Mouse (Mus musculus): ENCODE data around the gene Kcnip4. TPM values are rescaled to one million over a fixed set of nuclear protein-coding genes. Genes with fewer than 3 reads are reported as not detected.

Gene Kcnip4
- polyA plus RNA-seq, 1 experiment from 2014 or later, result 0.40 TPM

DNA sequence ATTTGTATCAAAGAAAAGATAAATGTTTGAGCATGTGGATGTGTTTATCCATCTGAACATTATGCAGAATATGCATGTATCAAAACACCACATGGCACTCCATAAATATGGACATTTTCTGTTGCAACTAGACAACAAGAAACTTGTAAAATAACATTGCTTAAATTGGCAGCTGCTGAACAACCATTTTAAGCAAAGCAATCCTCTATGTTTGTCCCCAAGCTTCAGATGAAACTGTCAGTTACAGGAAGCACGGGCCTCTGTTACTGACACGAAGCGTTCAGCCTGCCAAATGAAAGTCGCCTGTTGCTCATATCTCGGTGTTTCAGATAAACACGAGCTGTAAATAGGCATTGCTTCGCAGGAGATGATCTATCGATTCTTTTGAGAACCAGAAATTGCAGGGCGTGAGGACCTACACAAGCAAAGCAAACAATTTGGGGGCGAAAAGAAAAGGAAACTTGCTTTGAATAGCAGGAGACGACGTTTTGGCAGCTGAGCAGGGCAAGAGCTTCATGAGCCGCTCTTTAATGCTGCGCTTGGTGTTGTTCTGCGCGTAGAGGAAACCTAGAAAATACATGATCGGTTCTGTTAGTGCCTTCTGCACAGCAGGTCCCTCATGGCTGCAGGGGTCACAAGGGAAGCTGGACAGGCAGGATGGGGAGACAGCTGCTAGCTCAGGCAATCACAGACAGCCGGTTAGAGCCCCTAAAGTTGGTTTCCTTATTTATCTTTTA is 1015.3 kb downstream of the Kcnip4 start:
- DNase-seq (ENCODE audit: low read depth, low spot score), result no peak
- ATAC-seq, result no peak
- in situ Hi-C loops (cut with MboI; ENCODE audit: low pct_unique_long_range_greater_than_20kb), result no loop called here
- CTCF ChIA-PET, result interaction anchor here (1.1 kb wide), 1 partner anchor 9 kb away, joined by 3 read pairs; no protein-coding TSS in a partner anchor
- POLR2A ChIA-PET, result no interaction called here
- no peak for TF ChIP-seq CTCF (IDR thresholded peaks at IDR 0.05)
- peaks cover 10% of the 10 kb centered on the region for H3K27me3 ChIP-seq

DNA sequence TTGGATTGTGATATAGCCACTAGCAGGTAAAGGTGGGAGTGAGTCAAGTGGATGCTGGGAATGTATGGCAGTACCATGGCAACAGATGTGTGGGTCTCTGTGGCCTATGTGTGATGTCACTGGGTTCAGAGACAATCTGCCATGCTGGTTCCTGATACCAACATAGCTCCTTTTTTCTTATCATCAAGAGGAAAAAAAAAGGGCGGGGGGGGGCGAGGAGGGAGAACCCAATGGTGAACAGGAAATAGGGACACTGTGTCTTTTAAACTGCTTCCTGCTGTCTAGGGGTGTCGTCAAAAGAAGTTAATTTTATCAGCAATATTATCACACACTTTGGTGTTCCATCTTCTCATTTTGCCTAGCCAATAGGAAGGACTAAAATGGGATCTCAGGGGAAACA is 1021.6 kb downstream of the Kcnip4 start:
- ATAC-seq (no peak), DNase-seq (ENCODE audit: low read depth, low spot score) (no peak)
- CTCF ChIA-PET, result interaction anchor here (0.6 kb wide), 1 partner anchor 1046 kb away, joined by 3 read pairs; no protein-coding TSS in a partner anchor
- H3K27me3 ChIP-seq, result peaks cover 14% of the 10 kb centered on the region
- in situ Hi-C loops (cut with MboI; ENCODE audit: low pct_unique_long_range_greater_than_20kb), result no loop called here
- POLR2A ChIA-PET, result no interaction called here
- TF ChIP-seq CTCF (IDR thresholded peaks at IDR 0.05), result no peak

DNA sequence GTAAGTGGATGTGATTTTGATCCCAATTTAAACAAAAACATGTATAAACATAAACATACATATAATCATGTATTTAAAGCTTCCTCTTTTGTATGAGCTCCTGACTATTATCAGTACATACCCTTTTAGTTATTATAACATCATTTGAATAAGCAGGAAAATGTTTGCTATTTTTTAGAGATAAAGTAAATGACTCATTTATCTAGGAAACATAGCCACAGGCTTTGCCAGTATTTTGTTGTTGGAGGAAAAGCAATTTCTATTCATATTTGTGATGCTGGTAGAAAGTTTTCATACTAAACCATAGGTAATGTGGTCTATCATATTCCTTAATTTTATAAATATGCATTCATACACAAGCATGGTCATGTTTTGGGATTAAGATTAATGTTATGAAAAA is 1022.3 kb downstream of the Kcnip4 start:
- TF ChIP-seq CTCF (IDR thresholded peaks at IDR 0.05), result no peak
- DNase-seq (ENCODE audit: low read depth, low spot score), result no peak
- peaks cover 14% of the 10 kb centered on the region for H3K27me3 ChIP-seq
- ChIA-PET POLR2A (no interaction called here), CTCF (interaction anchor here (0.6 kb wide), 1 partner anchor 1047 kb away, joined by 3 read pairs; no protein-coding TSS in a partner anchor)
- no peak for ATAC-seq
- in situ Hi-C loops (cut with MboI; ENCODE audit: low pct_unique_long_range_greater_than_20kb), result no loop called here

DNA sequence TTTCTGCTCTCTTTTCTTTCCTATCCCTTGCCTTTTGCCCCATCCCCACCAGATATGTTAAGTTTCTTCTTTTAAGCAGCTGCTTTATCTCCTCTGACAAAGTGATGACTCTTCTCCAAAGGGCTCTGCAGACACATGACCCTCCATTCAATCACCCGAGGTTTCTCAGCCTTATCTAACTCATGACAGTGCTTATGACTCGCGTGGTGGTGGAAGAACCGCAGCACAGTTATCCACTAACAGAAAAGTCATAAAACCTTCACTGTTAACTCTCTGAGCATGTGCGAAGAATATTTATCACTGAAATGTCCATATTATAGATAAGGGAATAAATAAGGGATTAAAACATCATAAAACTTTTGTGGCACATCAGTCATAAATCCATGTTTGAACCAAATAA is 1024.5 kb downstream of the Kcnip4 start:
- ATAC-seq (no peak), DNase-seq (ENCODE audit: low read depth, low spot score) (no peak)
- no peak for TF ChIP-seq CTCF (IDR thresholded peaks at IDR 0.05)
- ChIA-PET POLR2A (no interaction called here), CTCF (interaction anchor here (1.3 kb wide), 1 partner anchor 9 kb away, joined by 3 read pairs; no protein-coding TSS in a partner anchor)
- in situ Hi-C loops (cut with MboI; ENCODE audit: low pct_unique_long_range_greater_than_20kb), result no loop called here
- peaks cover 8% of the 10 kb centered on the region for H3K27me3 ChIP-seq

DNA sequence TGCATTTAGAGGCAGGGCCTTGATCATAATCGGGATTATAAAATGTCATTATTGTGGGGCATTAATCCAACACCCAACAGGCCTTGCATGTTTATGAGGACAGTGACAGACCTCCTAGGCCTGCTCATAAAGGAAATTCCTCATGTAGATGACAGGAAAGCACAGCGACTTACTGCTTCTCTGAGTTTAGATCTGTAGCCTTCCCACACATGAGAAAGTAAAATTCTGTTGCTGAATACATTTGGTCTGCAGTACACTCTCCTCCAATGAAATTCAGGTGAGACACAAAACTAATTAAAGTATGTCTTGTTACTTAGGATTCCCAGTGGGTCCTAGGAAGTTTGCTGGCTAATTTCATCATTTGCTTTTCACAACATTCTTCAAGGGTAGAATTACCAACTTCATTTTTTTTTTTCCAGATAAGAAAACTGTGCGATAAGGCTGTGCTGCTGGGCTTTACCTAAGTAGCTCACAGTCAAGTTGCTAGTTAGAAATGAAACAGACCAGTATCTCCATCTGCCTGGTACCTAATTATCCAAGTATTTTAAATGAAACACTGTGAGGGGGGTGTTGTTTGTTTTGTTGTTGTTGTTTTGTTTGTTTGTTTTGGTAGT is 1033.7 kb downstream of the Kcnip4 start:
- in situ Hi-C loops (cut with MboI; ENCODE audit: low pct_unique_long_range_greater_than_20kb), result no loop called here
- DNase-seq (ENCODE audit: low read depth, low spot score) (no peak), ATAC-seq (no peak)
- no peak for TF ChIP-seq CTCF (IDR thresholded peaks at IDR 0.05)
- ChIA-PET POLR2A (no interaction called here), CTCF (no interaction called here)
- H3K27me3 ChIP-seq, result peaks cover 7% of the 10 kb centered on the region

DNA sequence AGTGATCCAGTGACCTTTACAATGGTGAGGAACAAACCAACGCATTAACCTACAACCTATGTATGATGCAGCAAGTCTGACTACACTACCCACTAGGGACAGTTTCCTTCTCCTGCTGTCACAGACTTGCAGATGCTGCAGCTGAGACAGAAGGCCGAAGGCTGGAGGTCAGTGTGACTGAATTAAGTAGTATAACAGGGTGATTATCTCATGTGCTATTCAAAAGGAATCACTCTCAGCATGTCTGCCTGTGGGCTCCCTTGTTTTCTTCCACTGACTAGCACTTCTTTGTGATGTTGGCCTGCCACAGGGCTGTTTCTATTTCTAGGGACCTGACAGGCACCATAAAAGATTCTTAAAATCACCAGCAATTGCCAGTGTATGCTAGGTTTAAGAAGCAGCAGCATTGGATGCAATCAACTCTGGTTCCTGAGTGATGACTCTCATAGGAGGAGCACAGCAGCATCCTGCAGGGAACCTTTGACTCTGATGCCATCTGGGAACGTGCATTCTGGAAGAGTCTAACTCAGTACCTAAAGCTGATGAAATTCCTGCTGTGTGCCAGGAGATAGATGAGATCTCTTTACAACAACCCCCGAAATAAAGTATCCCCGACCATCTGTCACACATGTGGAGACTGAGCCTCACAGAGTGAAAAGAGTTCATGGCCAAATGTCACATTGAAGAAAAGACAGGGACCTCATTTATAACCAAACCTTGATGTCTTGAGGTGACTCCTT is 1035.0 kb downstream of the Kcnip4 start:
- H3K27me3 ChIP-seq, result peaks cover 7% of the 10 kb centered on the region
- DNase-seq (ENCODE audit: low read depth, low spot score), result no peak
- CTCF ChIA-PET, result no interaction called here
- TF ChIP-seq CTCF (IDR thresholded peaks at IDR 0.05), result no peak
- in situ Hi-C loops (cut with MboI; ENCODE audit: low pct_unique_long_range_greater_than_20kb), result no loop called here
- ATAC-seq, result no peak
- POLR2A ChIA-PET, result no interaction called here

DNA sequence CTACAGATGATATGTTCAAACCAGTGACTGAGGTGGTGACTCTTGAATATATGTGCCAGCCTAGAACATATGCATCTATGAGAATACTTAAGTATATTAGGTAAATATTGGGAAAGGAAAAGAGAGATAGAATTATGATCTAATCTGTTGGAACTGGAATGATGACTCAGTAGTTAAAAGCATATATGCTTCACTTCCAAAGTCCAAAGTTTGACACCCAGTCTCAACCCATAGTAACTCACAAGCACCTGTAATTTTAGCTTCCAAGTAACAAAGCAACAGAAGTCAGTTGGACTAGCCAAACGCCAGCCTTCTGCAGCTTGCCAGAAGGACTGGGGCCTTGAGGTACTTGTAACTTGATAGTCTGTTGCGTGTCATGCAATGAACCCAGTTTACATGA is 1041.6 kb downstream of the Kcnip4 start:
- no peak for TF ChIP-seq CTCF (IDR thresholded peaks at IDR 0.05)
- ChIA-PET CTCF (no interaction called here), POLR2A (no interaction called here)
- DNase-seq (ENCODE audit: low read depth, low spot score), result no peak
- ATAC-seq, result no peak
- in situ Hi-C loops (cut with MboI; ENCODE audit: low pct_unique_long_range_greater_than_20kb), result no loop called here
- H3K27me3 ChIP-seq, result peaks cover 3% of the 10 kb centered on the region

DNA sequence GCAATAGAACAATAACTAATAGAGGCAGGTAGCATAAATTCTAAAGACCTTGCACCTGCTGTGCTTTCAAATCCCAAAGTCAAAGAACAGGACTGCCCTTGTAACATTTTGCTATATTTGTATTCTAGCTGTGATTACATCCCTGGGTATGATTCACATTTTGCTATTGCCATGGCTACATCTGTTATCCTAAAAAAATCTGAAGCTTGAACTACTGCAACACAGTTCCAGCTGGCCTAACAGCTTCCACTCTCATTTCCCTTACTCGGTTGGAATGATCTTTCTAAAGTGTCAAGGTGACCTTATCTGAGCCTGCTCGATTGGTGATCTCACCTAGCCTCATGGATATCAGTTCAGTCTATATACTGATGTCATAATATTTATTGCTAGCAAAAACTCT is 1064.5 kb downstream of the Kcnip4 start:
- in situ Hi-C loops (cut with MboI; ENCODE audit: low pct_unique_long_range_greater_than_20kb), result no loop called here
- TF ChIP-seq CTCF (IDR thresholded peaks at IDR 0.05), result no peak
- DNase-seq (ENCODE audit: low read depth, low spot score) (no peak), ATAC-seq (no peak)
- ChIA-PET POLR2A (no interaction called here), CTCF (no interaction called here)
- peaks cover 2% of the 10 kb centered on the region for H3K27me3 ChIP-seq

DNA sequence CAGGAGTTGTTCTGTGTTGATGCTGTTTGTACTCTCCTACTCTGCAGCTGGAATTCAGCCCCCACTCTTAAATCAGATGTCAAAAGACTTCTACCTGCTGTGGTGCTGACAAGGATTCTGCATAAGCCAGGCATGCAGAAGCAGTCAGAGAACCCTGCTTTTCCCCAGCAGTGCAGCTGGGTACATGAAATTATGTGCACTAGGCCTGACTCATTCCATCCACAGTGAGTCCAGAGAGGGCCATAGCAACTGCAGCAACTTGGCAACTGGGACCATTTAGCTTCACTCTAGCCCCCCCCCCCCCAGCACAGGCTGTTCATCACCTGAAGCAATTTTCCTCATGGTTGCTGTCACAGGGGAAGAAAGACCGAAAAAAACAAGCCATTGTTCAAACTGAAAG is 1075.8 kb downstream of the Kcnip4 start:
- no peak for DNase-seq (ENCODE audit: low read depth, low spot score)
- CTCF ChIA-PET, result interaction anchor here (1.6 to 1.7 kb wide), 2 partner anchors 9 to 11 kb away, joined by 5 read pairs; no protein-coding TSS in a partner anchor
- peaks cover 10% of the 10 kb centered on the region for H3K27me3 ChIP-seq
- POLR2A ChIA-PET, result no interaction called here
- TF ChIP-seq CTCF (IDR thresholded peaks at IDR 0.05), result no peak
- no peak for ATAC-seq
- in situ Hi-C loops (cut with MboI; ENCODE audit: low pct_unique_long_range_greater_than_20kb), result loop anchor here (25.0 kb wide), 1 partner anchor 613 kb away; no protein-coding TSS in a partner anchor

DNA sequence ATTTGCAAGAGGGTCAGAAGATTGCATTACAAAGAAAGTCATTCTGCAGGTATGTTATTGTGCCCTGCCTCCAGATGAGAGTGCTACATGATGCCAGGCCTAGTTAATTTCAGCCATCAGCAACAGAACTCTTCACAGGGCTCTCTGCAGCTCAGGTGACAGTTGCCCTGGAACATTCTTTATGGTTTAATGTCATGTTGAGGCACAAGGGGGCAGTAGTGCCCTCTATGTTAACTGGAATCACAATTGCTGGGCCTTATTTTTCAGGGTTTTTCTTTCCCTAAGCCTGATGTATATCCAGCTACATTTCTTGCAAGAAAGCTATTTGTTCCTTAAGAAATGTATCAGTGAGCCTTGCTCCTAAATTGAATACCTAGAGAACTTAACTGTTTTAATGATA is 1094.2 kb downstream of the Kcnip4 start:
- CTCF ChIA-PET, result interaction anchor here (0.8 to 1.5 kb wide), 8 partner anchors 9 to 308 kb away, joined by 3 to 6 read pairs (median 3); no protein-coding TSS in a partner anchor
- POLR2A ChIA-PET, result no interaction called here
- in situ Hi-C loops (cut with MboI; ENCODE audit: low pct_unique_long_range_greater_than_20kb), result loop anchor here (5.0 to 25.0 kb wide), 2 partner anchors 307 to 632 kb away; no protein-coding TSS in a partner anchor
- H3K27me3 ChIP-seq, result peaks cover 18% of the 10 kb centered on the region
- TF ChIP-seq CTCF (IDR thresholded peaks at IDR 0.05), result peak; percentile 70
- peak; percentile 62 for ATAC-seq
- DNase-seq (ENCODE audit: low read depth, low spot score), result no peak
